Comparison of ENCODE assay signal across 9 mouse cellular contexts in the genomic region with DNA sequence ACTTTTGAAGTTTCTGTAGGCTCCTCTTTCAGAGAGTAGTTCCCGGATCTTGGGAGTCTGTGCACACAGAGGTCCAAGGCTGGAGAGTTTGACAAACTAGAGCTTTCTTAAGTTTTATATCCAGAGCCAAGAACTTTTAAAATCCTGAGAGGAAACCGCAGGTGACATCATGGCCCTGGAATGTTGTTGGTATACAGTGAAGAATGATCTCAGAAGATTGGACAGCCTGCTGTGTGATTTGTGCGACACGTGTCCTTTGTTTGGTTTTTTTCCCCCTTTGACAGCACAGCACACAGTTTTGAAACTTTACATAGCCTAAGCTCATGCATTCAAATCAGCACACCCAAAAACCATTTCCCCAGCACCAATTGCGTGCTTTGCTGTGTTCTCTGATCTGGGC.
A peak's percentile ranks its signal among the peaks of the same experiment; 100 is the strongest.
DNase-seq lines count a peak whose midpoint lies in the region; ATAC-seq and TF ChIP-seq lines count a peak whose summit lies in the region.
"Had no signal": no experiment of that assay in that cellular context is flagged by ENCODE, and none has a peak within 500 bp of the region (broad histone marks: within the 10 kb centered on the region; RNA-seq: fewer than 3 reads in every experiment).

No protein-coding gene starts in this region.

- H3K36me3 ChIP-seq in forebrain, embryonic 11.5 days (ENCODE audit: control insufficient read depth, insufficient read depth, low read length), result no peaks in the 10 kb centered on the region
- H3K36me3 ChIP-seq in forebrain, embryonic 15.5 days, result no peaks in the 10 kb centered on the region
- no peaks in the 10 kb centered on the region for H3K36me3 ChIP-seq in heart, embryonic 12.5 days
- H3K36me3 ChIP-seq in lung, embryonic 14.5 days (ENCODE audit: insufficient read depth), result no peaks in the 10 kb centered on the region
- H3K36me3 ChIP-seq: midbrain, embryonic 12.5 days had no signal

- no peaks in the 10 kb centered on the region for H3K9me3 ChIP-seq in forebrain, embryonic 11.5 days (ENCODE audit: control insufficient read depth, low read length)
- H3K9me3 ChIP-seq in forebrain, embryonic 15.5 days, result no peaks in the 10 kb centered on the region
- no peaks in the 10 kb centered on the region for H3K9me3 ChIP-seq in heart, embryonic 12.5 days (replicated peaks)
- H3K9me3 ChIP-seq in lung, embryonic 14.5 days (ENCODE audit: low read depth, low read length), result no peaks in the 10 kb centered on the region
- H3K9me3 ChIP-seq: midbrain, embryonic 12.5 days had no signal

- no peaks in the 10 kb centered on the region for H3K27me3 ChIP-seq in forebrain, embryonic 11.5 days (ENCODE audit: control insufficient read depth, insufficient read depth, low read length)
- H3K27me3 ChIP-seq in forebrain, embryonic 15.5 days, result no peaks in the 10 kb centered on the region
- no peaks in the 10 kb centered on the region for H3K27me3 ChIP-seq in heart, embryonic 12.5 days (replicated peaks)
- H3K27me3 ChIP-seq in lung, embryonic 14.5 days (ENCODE audit: insufficient read depth, low read length), result no peaks in the 10 kb centered on the region
- H3K27me3 ChIP-seq: midbrain, embryonic 12.5 days had no signal

- intact Hi-C loops in left cerebral cortex, postnatal 25 days (cut with DNase I), result no loop called here

- no peak for ATAC-seq in forebrain, embryonic 11.5 days (replicated peaks; ENCODE audit: low FRiP score)
- no peak for ATAC-seq in forebrain, embryonic 15.5 days (replicated peaks)
- ATAC-seq in heart, embryonic 12.5 days (ENCODE audit: insufficient number of reproducible peaks, low FRiP score), result peak; percentile 47
- ATAC-seq in lung, embryonic 14.5 days (ENCODE audit: insufficient read depth), result peak; percentile 70

- H3K4me1 ChIP-seq in forebrain, embryonic 11.5 days (replicated peaks; ENCODE audit: control insufficient read depth, insufficient read depth, low read length), result peaks cover 13% of the 10 kb centered on the region
- peaks cover 21% of the 10 kb centered on the region for H3K4me1 ChIP-seq in forebrain, embryonic 15.5 days
- H3K4me1 ChIP-seq in heart, embryonic 12.5 days (replicated peaks), result peaks cover 47% of the 10 kb centered on the region
- H3K4me1 ChIP-seq in lung, embryonic 14.5 days (ENCODE audit: insufficient read depth), result peaks cover 26% of the 10 kb centered on the region

- TF ChIP-seq CTCF in lung, embryonic 14.5 days (IDR thresholded peaks at IDR 0.05; ENCODE audit: low read depth), result no peak

- 61% methylated on average over 5 of the region's 5 CpGs for WGBS in forebrain, embryonic 11.5 days
- WGBS in forebrain, embryonic 15.5 days, result 11% methylated on average over 5 of the region's 5 CpGs
- 33% methylated on average over 5 of the region's 5 CpGs for WGBS in heart, embryonic 12.5 days
- WGBS in lung, embryonic 14.5 days, result 15% methylated on average over 5 of the region's 5 CpGs

- no peak overlapping the region for H3K27ac ChIP-seq in forebrain, embryonic 11.5 days (ENCODE audit: low read depth, low read length)
- no peak overlapping the region for H3K27ac ChIP-seq in forebrain, embryonic 15.5 days (replicated peaks)
- peak overlapping the region; percentile 42 for H3K27ac ChIP-seq in heart, embryonic 12.5 days (ENCODE audit: poor library complexity, severe bottlenecking)
- peak overlapping the region; percentile 77 for H3K27ac ChIP-seq in lung, embryonic 14.5 days (ENCODE audit: low read depth)
- H3K27ac ChIP-seq: midbrain, embryonic 12.5 days had no signal

- H3K4me3 ChIP-seq in forebrain, embryonic 11.5 days (ENCODE audit: low read depth, low read length), result no peak overlapping the region
- H3K4me3 ChIP-seq in forebrain, embryonic 15.5 days, result no peak overlapping the region
- H3K4me3 ChIP-seq in heart, embryonic 12.5 days, result no peak overlapping the region
- no peak overlapping the region for H3K4me3 ChIP-seq in lung, embryonic 14.5 days (ENCODE audit: low read depth, low read length)
- H3K4me3 ChIP-seq: midbrain, embryonic 12.5 days had no signal

- DNase-seq in forebrain, embryonic 11.5 days (ENCODE audit: low spot score), result peak; percentile 38
- DNase-seq in adrenal gland, postnatal 14 days, result peak; percentile 57
- DNase-seq in lung, embryonic 14.5 days, result peak; percentile 82
- DNase-seq in left cerebral cortex, postnatal 25 days (ENCODE audit: low spot score in 2 of 2), result no peak
- DNase-seq in left cerebral cortex, adult 8-10 months (ENCODE audit: low spot score in 2 of 2), result no peak
- DNase-seq in cerebellum, postnatal 10 days, result no peak

- no peak overlapping the region for H3K4me2 ChIP-seq in forebrain, embryonic 11.5 days (ENCODE audit: low read depth, low read length, severe bottlenecking)
- H3K4me2 ChIP-seq in forebrain, embryonic 15.5 days (replicated peaks), result no peak overlapping the region
- no peak overlapping the region for H3K4me2 ChIP-seq in heart, embryonic 12.5 days
- peak overlapping the region; percentile 7; the same call in 1 of the 2 replicates for H3K4me2 ChIP-seq in lung, embryonic 14.5 days
- H3K4me2 ChIP-seq: midbrain, embryonic 12.5 days had no signal

- H3K9ac ChIP-seq in forebrain, embryonic 11.5 days (ENCODE audit: low read length), result no peak overlapping the region
- H3K9ac ChIP-seq in forebrain, embryonic 15.5 days (replicated peaks), result no peak overlapping the region
- no peak overlapping the region for H3K9ac ChIP-seq in heart, embryonic 12.5 days
- no peak overlapping the region for H3K9ac ChIP-seq in lung, embryonic 14.5 days
- H3K9ac ChIP-seq: midbrain, embryonic 12.5 days had no signal

Comparison
In these comparisons a context has a peak if more than half of its experiments do, and no peak if none do; other contexts are left out.
1. ATAC-seq: peak in heart, embryonic 12.5 days (single experiment) and lung, embryonic 14.5 days (single experiment); none in forebrain, embryonic 11.5 days (single experiment) and forebrain, embryonic 15.5 days (single experiment).
2. DNase-seq: peak in forebrain, embryonic 11.5 days (single experiment), adrenal gland, postnatal 14 days (single experiment) and lung, embryonic 14.5 days (single experiment); none in left cerebral cortex, postnatal 25 days (0 of 2), left cerebral cortex, adult 8-10 months (0 of 2) and cerebellum, postnatal 10 days (0 of 2).
3. H3K27ac ChIP-seq: peak in heart, embryonic 12.5 days (single experiment) and lung, embryonic 14.5 days (single experiment); none in forebrain, embryonic 11.5 days (single experiment) and forebrain, embryonic 15.5 days (single experiment).